Mouse (Mus musculus) intestine, postnatal 0 days (tissue): Measurements from ENCODE around the gene Mamdc2. TPM values are rescaled to one million over a fixed set of nuclear protein-coding genes. Genes with fewer than 3 reads are reported as not detected.
A peak's percentile ranks its signal among the peaks of the same experiment; 100 is the strongest.

ENCODE experiments used
- ATAC-seq: fragments of 200-750 bp; cut with Nextera tagmentation; 2 replicates; pipeline ENCODE4 v1.8.0; 2017; ENCODE audit warnings: mild to moderate bottlenecking, moderate TSS enrichment, moderate library complexity
- H3K27ac ChIP-seq: fragments of 300-500 bp; sonication (generic); 2 replicates; pipeline ENCODE4 v1.5.1; 2014; ENCODE audit warnings: mild to moderate bottlenecking, low read depth, low read length, moderate library complexity
- H3K27me3 ChIP-seq: fragments of 300-500 bp; sonication (generic); replicated peaks from 2 replicates; pipeline ENCODE4 v1.6.1; 2014; ENCODE audit warnings: low read length, mixed read lengths; ENCODE audit not compliant: control insufficient read depth, insufficient read depth
- H3K36me3 ChIP-seq: fragments of 300-500 bp; sonication (generic); 2 replicates; pipeline ENCODE4 v1.6.1; 2014; ENCODE audit warnings: mild to moderate bottlenecking, moderate library complexity; ENCODE audit not compliant: control insufficient read depth, insufficient read depth
- H3K4me1 ChIP-seq: fragments of 300-500 bp; sonication (generic); replicated peaks from 2 replicates; pipeline ENCODE4 v1.6.1; 2014; ENCODE audit warnings: antibody characterized with exemption, low read length, mixed read lengths; ENCODE audit not compliant: control insufficient read depth, insufficient read depth
- H3K4me2 ChIP-seq: fragments of 300-500 bp; sonication (generic); replicated peaks from 2 replicates; pipeline ENCODE4 v1.6.1; 2014; ENCODE audit warnings: low read depth, mild to moderate bottlenecking, moderate library complexity
- H3K4me3 ChIP-seq: fragments of 300-500 bp; sonication (generic); 2 replicates; pipeline ENCODE4 v1.5.1; 2014; ENCODE audit warnings: low read depth, low read length
- H3K9ac ChIP-seq: fragments of 300-500 bp; sonication (generic); 2 replicates; pipeline ENCODE4 v1.6.1; 2014; ENCODE audit warnings: mild to moderate bottlenecking, low read depth, low read length
- H3K9me3 ChIP-seq: fragments of 300-500 bp; sonication (generic); 2 replicates; pipeline ENCODE4 v1.6.1; 2016; ENCODE audit warnings: mixed run types; ENCODE audit not compliant: control insufficient read depth
- CTCF ChIP-seq: sonication (generic); IDR thresholded peaks from 2 replicates; pipeline ENCODE4 v1.5.1; 2016; ENCODE audit warnings: low read depth, mild to moderate bottlenecking, control low read depth, antibody characterized with exemption, moderate library complexity
- WGBS: fragments of 180-500 bp; shearing (Covaris S2); extraction: QIAGEN DNeasy Blood & Tissue Kit; methylation state at CpG from one replicate; pipeline ENCODE4 v1.1.7; 2014; 5-methylcytosine and 5-hydroxymethylcytosine counted together
- polyA plus RNA-seq: library from polyadenylated mRNA; unstranded; fragments of >200 nt; fragmentation: Nextera tagmentation; extraction: Ambion mirVana; gene quantifications from 2 replicates; pipeline ENCODE4 v1.2.1, GENCODE M21; 2015

Mamdc2 gene
- polyA plus RNA-seq, 1 experiment from 2014 or later: 2.6 TPM

GRCm38 (mm10) chr19:23478895-23479596, 30.8 kb upstream of the Mamdc2 start:
- Histone ChIP-seq H3K27me3 (0 out of 2 replicates have a peak, but pooled peaks cover 3% of the 10 kb centered on the region), H3K4me1 (no peaks in the 10 kb centered on the region), H3K9me3 (no peaks in the 10 kb centered on the region), H3K27ac (no peak overlapping the region), H3K4me3 (no peak overlapping the region), H3K4me2 (no peak overlapping the region), H3K9ac (no peak overlapping the region), H3K36me3 (no peaks in the 10 kb centered on the region)
- ATAC-seq: no peak
- peak; percentile 68 for TF ChIP-seq CTCF
- WGBS: 19% methylated on average over 10 of the region's 10 CpGs

- Histone ChIP-seq H3K9me3 (no peaks in the 10 kb centered on the region), H3K9ac (no peak overlapping the region), H3K27me3 (0 out of 2 replicates have a peak, but pooled peaks cover 3% of the 10 kb centered on the region), H3K4me2 (no peak overlapping the region), H3K4me1 (no peaks in the 10 kb centered on the region), H3K4me3 (no peak overlapping the region), H3K36me3 (no peaks in the 10 kb centered on the region), H3K27ac (no peak overlapping the region)
- no peak for ATAC-seq
- TF ChIP-seq CTCF: no peak
- WGBS: 64% methylated on average over 6 of the region's 6 CpGs
Measured at GRCm38 (mm10) chr19:23477826-23478225, 29.6 kb upstream of the Mamdc2 start.

- Histone ChIP-seq H3K4me1 (no peaks in the 10 kb centered on the region), H3K36me3 (no peaks in the 10 kb centered on the region), H3K9ac (no peak overlapping the region), H3K27me3 (no peaks in the 10 kb centered on the region), H3K9me3 (no peaks in the 10 kb centered on the region), H3K4me2 (no peak overlapping the region), H3K4me3 (no peak overlapping the region), H3K27ac (no peak overlapping the region)
- WGBS: 67% methylated on average over 1 of the region's 1 CpGs
- TF ChIP-seq CTCF: no peak
- ATAC-seq: no peak
Measured at GRCm38 (mm10) chr19:23467866-23468265, 19.6 kb upstream of the Mamdc2 start.

GRCm38 (mm10) chr19:23467011-23467410, 18.8 kb upstream of the Mamdc2 start:
- no peaks in the 10 kb centered on the region for H3K4me1 ChIP-seq
- H3K27ac ChIP-seq: no peak overlapping the region
- no peak overlapping the region for H3K4me2 ChIP-seq
- WGBS: 76% methylated on average over 2 of the region's 2 CpGs
- no peak for ATAC-seq
- H3K9ac ChIP-seq: no peak overlapping the region
- H3K27me3 ChIP-seq: no peaks in the 10 kb centered on the region
- no peaks in the 10 kb centered on the region for H3K36me3 ChIP-seq
- no peak for TF ChIP-seq CTCF
- no peak overlapping the region for H3K4me3 ChIP-seq
- no peaks in the 10 kb centered on the region for H3K9me3 ChIP-seq

GRCm38 (mm10) chr19:23457492-23457891, 9.2 kb upstream of the Mamdc2 start:
- H3K27me3 ChIP-seq: no peaks in the 10 kb centered on the region
- H3K4me1 ChIP-seq: no peaks in the 10 kb centered on the region
- peaks cover 8% of the 10 kb centered on the region; the same call in 1 of the 2 replicates for H3K9me3 ChIP-seq
- no peaks in the 10 kb centered on the region for H3K36me3 ChIP-seq
- no peak overlapping the region for H3K27ac ChIP-seq
- no peak overlapping the region for H3K4me3 ChIP-seq
- no peak overlapping the region for H3K4me2 ChIP-seq
- H3K9ac ChIP-seq: no peak overlapping the region
- 31% methylated on average over 4 of the region's 4 CpGs for WGBS
- no peak for TF ChIP-seq CTCF
- no peak for ATAC-seq

GRCm38 (mm10) chr19:23451361-23451760, 3.1 kb upstream of the Mamdc2 start:
- 47% methylated on average over 4 of the region's 4 CpGs for WGBS
- ATAC-seq: no peak
- peaks cover 4% of the 10 kb centered on the region; the same call in 1 of the 2 replicates for H3K4me1 ChIP-seq
- TF ChIP-seq CTCF: no peak
- no peak overlapping the region for H3K4me3 ChIP-seq
- no peak overlapping the region for H3K9ac ChIP-seq
- no peak overlapping the region for H3K4me2 ChIP-seq
- 0 out of 2 replicates have a peak, but pooled peaks cover 4% of the 10 kb centered on the region for H3K27me3 ChIP-seq
- no peaks in the 10 kb centered on the region for H3K36me3 ChIP-seq
- no peak overlapping the region for H3K27ac ChIP-seq
- peaks cover 9% of the 10 kb centered on the region; the same call in 1 of the 2 replicates for H3K9me3 ChIP-seq
